Mouse (Mus musculus): ENCODE measurements around the gene Myof. TPM values are rescaled to one million over a fixed set of nuclear protein-coding genes. Genes with fewer than 3 reads are reported as not detected.

The Myof gene
- total and polyA plus RNA-seq, 2 experiments from 2014 or later, result 1.5 to 5.1 TPM

GRCm38 (mm10) chr19:38042261-38042722 lies 1.1 kb downstream of the Myof start:
- H3K36me3 ChIP-seq (ENCODE audit: insufficient read depth), result no peaks in the 10 kb centered on the region
- peaks cover 4% of the 10 kb centered on the region for H3K27me3 ChIP-seq (ENCODE audit: insufficient read depth, low read length)
- ATAC-seq, result no peak
- TF ChIP-seq CTCF (IDR thresholded peaks at IDR 0.05; ENCODE audit: low read depth), result no peak
- no peak overlapping the region for H3K9ac ChIP-seq
- no peak overlapping the region for H3K27ac ChIP-seq (ENCODE audit: low read depth, low read length)
- H3K9me3 ChIP-seq (ENCODE audit: low read length), result no peaks in the 10 kb centered on the region
- H3K4me1 ChIP-seq (ENCODE audit: insufficient read depth), result no peaks in the 10 kb centered on the region
- H3K4me3 ChIP-seq (ENCODE audit: low read depth, low read length), result 0 out of 2 replicates have a peak overlapping the region, but pooled peaks have one; percentile 32
- WGBS, result 39% methylated on average over 5 of the region's 5 CpGs
- peak overlapping the region; percentile 2; the same call in 1 of the 2 replicates for H3K4me2 ChIP-seq (ENCODE audit: low read depth)
- DNase-seq, result no peak

- no peaks in the 10 kb centered on the region for H3K4me1 ChIP-seq (ENCODE audit: insufficient read depth)
- peaks cover 4% of the 10 kb centered on the region for H3K27me3 ChIP-seq (ENCODE audit: insufficient read depth, low read length)
- no peak overlapping the region for H3K27ac ChIP-seq (ENCODE audit: low read depth, low read length)
- no peak overlapping the region for H3K4me2 ChIP-seq (ENCODE audit: low read depth)
- DNase-seq (no peak), ATAC-seq (no peak)
- no peak overlapping the region for H3K4me3 ChIP-seq (ENCODE audit: low read depth, low read length)
- 82% methylated on average over 2 of the region's 2 CpGs for WGBS
- H3K9ac ChIP-seq, result no peak overlapping the region
- no peaks in the 10 kb centered on the region for H3K9me3 ChIP-seq (ENCODE audit: low read length)
- TF ChIP-seq CTCF (IDR thresholded peaks at IDR 0.05; ENCODE audit: low read depth), result no peak
- no peaks in the 10 kb centered on the region for H3K36me3 ChIP-seq (ENCODE audit: insufficient read depth)
These were observed 5.1 kb downstream of the Myof start for GRCm38 (mm10) chr19:38038267-38038666.

GRCm38 (mm10) chr19:38035766-38036165 lies 7.6 kb downstream of the Myof start:
- ATAC-seq (no peak), DNase-seq (no peak)
- Histone ChIP-seq H3K27me3 (ENCODE audit: insufficient read depth, low read length) (no peaks in the 10 kb centered on the region), H3K4me1 (ENCODE audit: insufficient read depth) (0 out of 2 replicates have a peak, but pooled peaks cover 4% of the 10 kb centered on the region), H3K9me3 (ENCODE audit: low read length) (no peaks in the 10 kb centered on the region), H3K36me3 (ENCODE audit: insufficient read depth) (no peaks in the 10 kb centered on the region), H3K9ac (no peak overlapping the region), H3K4me2 (ENCODE audit: low read depth) (no peak overlapping the region), H3K27ac (ENCODE audit: low read depth, low read length) (no peak overlapping the region), H3K4me3 (ENCODE audit: low read depth, low read length) (no peak overlapping the region)
- TF ChIP-seq CTCF (IDR thresholded peaks at IDR 0.05; ENCODE audit: low read depth), result no peak
- WGBS, result 81% methylated on average over 2 of the region's 2 CpGs

GRCm38 (mm10) chr19:38034696-38035095 lies 8.7 kb downstream of the Myof start:
- H3K4me1 ChIP-seq (ENCODE audit: insufficient read depth), result 0 out of 2 replicates have a peak, but pooled peaks cover 4% of the 10 kb centered on the region
- ATAC-seq (no peak), DNase-seq (no peak)
- H3K9me3 ChIP-seq (ENCODE audit: low read length), result no peaks in the 10 kb centered on the region
- H3K27me3 ChIP-seq (ENCODE audit: insufficient read depth, low read length), result no peaks in the 10 kb centered on the region
- WGBS, result 82% methylated on average over 2 of the region's 2 CpGs
- no peak overlapping the region for H3K4me3 ChIP-seq (ENCODE audit: low read depth, low read length)
- H3K4me2 ChIP-seq (ENCODE audit: low read depth), result no peak overlapping the region
- no peaks in the 10 kb centered on the region for H3K36me3 ChIP-seq (ENCODE audit: insufficient read depth)
- TF ChIP-seq CTCF (IDR thresholded peaks at IDR 0.05; ENCODE audit: low read depth), result no peak
- H3K9ac ChIP-seq, result no peak overlapping the region
- H3K27ac ChIP-seq (ENCODE audit: low read depth, low read length), result no peak overlapping the region

- no peak for TF ChIP-seq CTCF (IDR thresholded peaks at IDR 0.05; ENCODE audit: low read depth)
- H3K9me3 ChIP-seq (ENCODE audit: low read length), result no peaks in the 10 kb centered on the region
- H3K4me2 ChIP-seq (ENCODE audit: low read depth), result no peak overlapping the region
- H3K4me1 ChIP-seq (ENCODE audit: insufficient read depth), result 0 out of 2 replicates have a peak, but pooled peaks cover 4% of the 10 kb centered on the region
- no peaks in the 10 kb centered on the region for H3K36me3 ChIP-seq (ENCODE audit: insufficient read depth)
- no peak overlapping the region for H3K4me3 ChIP-seq (ENCODE audit: low read depth, low read length)
- H3K9ac ChIP-seq, result no peak overlapping the region
- H3K27ac ChIP-seq (ENCODE audit: low read depth, low read length), result no peak overlapping the region
- DNase-seq (no peak), ATAC-seq (no peak)
- H3K27me3 ChIP-seq (ENCODE audit: insufficient read depth, low read length), result no peaks in the 10 kb centered on the region
- 91% methylated on average over 2 of the region's 2 CpGs for WGBS
These were observed 9.7 kb downstream of the Myof start for GRCm38 (mm10) chr19:38033735-38034057.

GRCm38 (mm10) chr19:38032993-38033734 lies 10.2 kb downstream of the Myof start:
- H3K9ac ChIP-seq, result no peak overlapping the region
- ATAC-seq (no peak), DNase-seq (no peak)
- H3K4me2 ChIP-seq (ENCODE audit: low read depth), result no peak overlapping the region
- H3K36me3 ChIP-seq (ENCODE audit: insufficient read depth), result no peaks in the 10 kb centered on the region
- no peak for TF ChIP-seq CTCF (IDR thresholded peaks at IDR 0.05; ENCODE audit: low read depth)
- 0 out of 2 replicates have a peak, but pooled peaks cover 4% of the 10 kb centered on the region for H3K4me1 ChIP-seq (ENCODE audit: insufficient read depth)
- WGBS, result 85% methylated on average over 15 of the region's 15 CpGs
- no peaks in the 10 kb centered on the region for H3K9me3 ChIP-seq (ENCODE audit: low read length)
- H3K4me3 ChIP-seq (ENCODE audit: low read depth, low read length), result no peak overlapping the region
- H3K27ac ChIP-seq (ENCODE audit: low read depth, low read length), result no peak overlapping the region
- H3K27me3 ChIP-seq (ENCODE audit: insufficient read depth, low read length), result no peaks in the 10 kb centered on the region

- 77% methylated on average over 9 of the region's 9 CpGs for WGBS
These were observed 12.2 kb downstream of the Myof start for GRCm38 (mm10) chr19:38031144-38031543.

More at GRCm38 (mm10) chr19:38031144-38031543, 12.2 kb downstream of the Myof start:
- TF ChIP-seq CTCF (IDR thresholded peaks at IDR 0.05; ENCODE audit: low read depth), result no peak
- no peak overlapping the region for H3K9ac ChIP-seq
- no peaks in the 10 kb centered on the region for H3K27me3 ChIP-seq (ENCODE audit: insufficient read depth, low read length)
- no peak for ATAC-seq
- no peaks in the 10 kb centered on the region for H3K36me3 ChIP-seq (ENCODE audit: insufficient read depth)
- DNase-seq, result no peak
- H3K4me2 ChIP-seq (ENCODE audit: low read depth), result peak overlapping the region; percentile 27
- 0 out of 2 replicates have a peak, but pooled peaks cover 4% of the 10 kb centered on the region for H3K4me1 ChIP-seq (ENCODE audit: insufficient read depth)
- H3K9me3 ChIP-seq (ENCODE audit: low read length), result no peaks in the 10 kb centered on the region
- H3K4me3 ChIP-seq (ENCODE audit: low read depth, low read length), result no peak overlapping the region
- H3K27ac ChIP-seq (ENCODE audit: low read depth, low read length), result no peak overlapping the region

Measured in forebrain, postnatal 0 days (tissue).